Mouse (Mus musculus): Measurements from ENCODE around the gene Scgb2a2. TPM values are rescaled to one million over a fixed set of nuclear protein-coding genes. Genes with fewer than 3 reads are reported as not detected.

Gene Scgb2a2
- total and polyA plus RNA-seq, 2 experiments from 2014 or later = not detected

DNA sequence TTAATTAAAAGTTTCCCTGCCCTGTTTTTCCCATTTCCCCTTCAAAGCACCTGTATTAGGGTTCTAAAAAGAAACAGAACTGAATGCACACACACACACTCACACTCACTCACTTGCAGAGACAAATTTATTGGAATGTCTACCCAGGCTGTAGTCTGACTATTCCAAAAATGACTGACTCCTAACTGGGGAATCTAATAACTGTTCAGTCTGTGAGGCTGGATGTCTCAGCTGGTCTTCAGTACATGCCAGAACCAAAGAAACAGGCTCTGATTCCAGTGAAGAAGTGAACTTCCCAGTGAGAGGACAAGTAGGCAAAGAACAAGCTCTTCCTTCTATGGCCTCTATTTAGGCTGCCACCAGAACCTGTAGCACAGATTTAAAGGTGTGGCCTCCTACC, 18.1 kb downstream of the Scgb2a2 start:
- H3K27me3 ChIP-seq (ENCODE audit: insufficient read depth, low read length) = no peaks in the 10 kb centered on the region
- ATAC-seq (ENCODE audit: low FRiP score) (no peak), DNase-seq (ENCODE audit: low spot score) (no peak)
- no peak overlapping the region for H3K4me2 ChIP-seq (ENCODE audit: low read depth, low read length, poor library complexity, severe bottlenecking)
- H3K9me3 ChIP-seq (ENCODE audit: low read length) = no peaks in the 10 kb centered on the region
- H3K27ac ChIP-seq (ENCODE audit: low read depth, low read length) = no peak overlapping the region
- H3K4me1 ChIP-seq (ENCODE audit: insufficient read depth, low read length) = no peaks in the 10 kb centered on the region
- no peak overlapping the region for H3K9ac ChIP-seq (replicated peaks; ENCODE audit: low read length, poor library complexity, severe bottlenecking)
- no peak for TF ChIP-seq CTCF (IDR thresholded peaks at IDR 0.05)
- H3K36me3 ChIP-seq (ENCODE audit: insufficient read depth, low read length) = no peaks in the 10 kb centered on the region
- H3K4me3 ChIP-seq (ENCODE audit: low read depth, low read length) = no peak overlapping the region

DNA sequence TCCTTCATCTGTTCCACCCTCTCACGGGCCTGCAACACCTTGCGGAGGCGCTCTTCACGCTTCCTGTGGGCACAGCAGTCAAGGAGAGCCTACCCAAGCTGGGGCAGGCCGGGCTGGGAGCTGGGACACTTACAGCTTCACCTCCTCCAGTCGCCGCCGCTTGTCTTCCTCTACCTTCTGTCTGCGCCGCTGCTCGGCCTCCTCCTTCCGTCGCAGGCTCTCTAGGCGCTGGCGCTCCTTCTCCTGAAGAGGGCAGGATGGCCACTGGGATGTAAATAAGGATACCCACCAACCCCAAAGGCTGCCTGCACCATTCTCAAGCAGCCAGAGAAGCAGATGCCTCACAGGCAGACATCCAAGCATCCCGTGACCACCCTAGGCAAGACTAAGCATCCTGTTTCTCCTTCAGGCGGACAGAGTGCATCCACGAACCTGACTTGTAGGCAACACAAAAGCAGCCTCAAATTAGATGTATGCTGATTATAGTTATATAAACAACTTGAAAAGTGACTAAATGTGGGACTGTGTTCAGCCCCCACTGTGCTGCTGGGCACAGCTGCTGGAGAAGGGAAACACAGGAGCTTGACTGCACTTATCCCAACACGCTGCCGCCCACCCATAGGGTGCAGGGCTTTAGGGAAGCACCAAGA, 30.9 kb downstream of the Scgb2a2 start:
- no peak overlapping the region for H3K27ac ChIP-seq (ENCODE audit: low read depth, low read length)
- H3K36me3 ChIP-seq (ENCODE audit: insufficient read depth, low read length) = peaks cover 47% of the 10 kb centered on the region
- no peak overlapping the region for H3K4me2 ChIP-seq (ENCODE audit: low read depth, low read length, poor library complexity, severe bottlenecking)
- H3K4me1 ChIP-seq (ENCODE audit: insufficient read depth, low read length) = no peaks in the 10 kb centered on the region
- no peaks in the 10 kb centered on the region for H3K27me3 ChIP-seq (ENCODE audit: insufficient read depth, low read length)
- no peak overlapping the region for H3K4me3 ChIP-seq (ENCODE audit: low read depth, low read length)
- DNase-seq (ENCODE audit: low spot score) = no peak
- 96% methylated on average over 20 of the region's 20 CpGs for WGBS
- no peak for ATAC-seq (ENCODE audit: low FRiP score)
- no peak overlapping the region for H3K9ac ChIP-seq (replicated peaks; ENCODE audit: low read length, poor library complexity, severe bottlenecking)
- no peak for TF ChIP-seq CTCF (IDR thresholded peaks at IDR 0.05)
- H3K9me3 ChIP-seq (ENCODE audit: low read length) = no peaks in the 10 kb centered on the region

DNA sequence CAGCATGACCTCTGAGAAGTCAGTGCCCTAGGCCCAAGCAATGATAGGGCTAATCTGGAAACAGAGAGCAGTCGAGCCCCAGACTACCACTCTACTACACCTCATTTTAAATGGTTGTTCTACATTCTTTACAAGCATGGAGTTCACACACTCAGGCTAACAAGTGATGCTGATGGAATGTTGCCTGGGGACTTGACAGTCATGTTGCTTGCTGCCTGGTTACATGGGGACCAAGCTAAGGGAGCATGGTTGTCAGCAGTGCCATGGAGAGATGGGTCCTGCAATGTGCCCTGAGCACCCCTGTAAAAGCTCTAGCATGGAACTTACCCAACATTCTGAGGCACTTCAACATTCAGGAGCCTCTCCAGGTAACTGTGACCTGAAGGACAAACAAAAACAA, 39.0 kb downstream of the Scgb2a2 start:
- WGBS = 87% methylated on average over 1 of the region's 1 CpGs
- H3K4me3 ChIP-seq (ENCODE audit: low read depth, low read length) = no peak overlapping the region
- no peaks in the 10 kb centered on the region for H3K4me1 ChIP-seq (ENCODE audit: insufficient read depth, low read length)
- H3K9ac ChIP-seq (replicated peaks; ENCODE audit: low read length, poor library complexity, severe bottlenecking) = no peak overlapping the region
- H3K9me3 ChIP-seq (ENCODE audit: low read length) = no peaks in the 10 kb centered on the region
- no peak for TF ChIP-seq CTCF (IDR thresholded peaks at IDR 0.05)
- peaks cover 30% of the 10 kb centered on the region for H3K36me3 ChIP-seq (ENCODE audit: insufficient read depth, low read length)
- H3K4me2 ChIP-seq (ENCODE audit: low read depth, low read length, poor library complexity, severe bottlenecking) = no peak overlapping the region
- no peak overlapping the region for H3K27ac ChIP-seq (ENCODE audit: low read depth, low read length)
- H3K27me3 ChIP-seq (ENCODE audit: insufficient read depth, low read length) = no peaks in the 10 kb centered on the region
- DNase-seq (ENCODE audit: low spot score) (no peak), ATAC-seq (ENCODE audit: low FRiP score) (no peak)

DNA sequence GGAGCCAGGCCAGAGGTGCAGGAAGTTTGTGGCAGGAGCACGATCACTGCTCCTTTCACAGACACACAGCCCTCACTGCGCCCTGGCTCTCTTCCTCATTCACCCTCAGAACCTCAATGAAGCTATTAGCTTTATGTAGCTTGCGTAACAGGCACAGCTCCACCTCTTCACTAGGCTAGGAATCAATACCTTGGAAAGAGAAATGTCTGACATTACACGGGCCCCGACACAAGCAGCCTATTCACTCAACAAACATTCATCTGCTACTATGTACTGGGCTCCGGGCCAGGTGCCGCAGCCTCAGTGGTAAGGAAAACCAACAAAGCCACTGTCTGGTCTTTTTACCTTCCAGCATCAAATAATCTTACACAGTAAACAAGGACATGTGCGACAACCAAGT, 39.4 kb downstream of the Scgb2a2 start:
- 85% methylated on average over 8 of the region's 8 CpGs for WGBS

DNA sequence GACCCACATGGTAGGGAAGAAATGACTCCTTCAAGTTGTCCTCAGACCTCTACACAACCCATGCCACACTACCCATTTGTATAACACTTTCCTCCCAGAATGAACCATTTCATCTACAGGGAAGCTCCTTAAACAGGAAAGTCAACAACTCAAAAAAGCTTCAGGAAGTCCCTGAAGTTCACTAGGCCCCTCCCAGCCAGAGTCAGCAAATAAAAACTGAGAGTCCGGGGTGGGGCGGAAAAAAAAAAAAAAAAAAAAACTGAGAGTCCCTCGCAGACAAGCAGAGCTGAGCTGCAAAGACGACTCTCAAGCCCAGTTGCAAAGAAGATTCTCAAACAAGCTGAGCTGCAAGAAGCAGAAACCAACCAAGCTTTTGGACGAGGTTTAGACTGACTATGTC, 48.7 kb downstream of the Scgb2a2 start:
- Histone ChIP-seq H3K9me3 (ENCODE audit: low read length) (no peaks in the 10 kb centered on the region), H3K4me2 (ENCODE audit: low read depth, low read length, poor library complexity, severe bottlenecking) (no peak overlapping the region), H3K4me1 (ENCODE audit: insufficient read depth, low read length) (peaks cover 6% of the 10 kb centered on the region; the same call in 1 of the 2 replicates), H3K36me3 (ENCODE audit: insufficient read depth, low read length) (peaks cover 19% of the 10 kb centered on the region), H3K27me3 (ENCODE audit: insufficient read depth, low read length) (no peaks in the 10 kb centered on the region), H3K4me3 (ENCODE audit: low read depth, low read length) (no peak overlapping the region), H3K9ac (replicated peaks; ENCODE audit: low read length, poor library complexity, severe bottlenecking) (no peak overlapping the region), H3K27ac (ENCODE audit: low read depth, low read length) (no peak overlapping the region)
- WGBS = 85% methylated on average over 5 of the region's 5 CpGs
- DNase-seq (ENCODE audit: low spot score) (no peak), ATAC-seq (ENCODE audit: low FRiP score) (no peak)
- no peak for TF ChIP-seq CTCF (IDR thresholded peaks at IDR 0.05)

More for the DNA sequence above, 39.4 kb downstream of the Scgb2a2 start:
- Histone ChIP-seq H3K4me1 (ENCODE audit: insufficient read depth, low read length) (no peaks in the 10 kb centered on the region), H3K27ac (ENCODE audit: low read depth, low read length) (no peak overlapping the region), H3K9me3 (ENCODE audit: low read length) (no peaks in the 10 kb centered on the region), H3K4me3 (ENCODE audit: low read depth, low read length) (no peak overlapping the region), H3K9ac (replicated peaks; ENCODE audit: low read length, poor library complexity, severe bottlenecking) (no peak overlapping the region), H3K4me2 (ENCODE audit: low read depth, low read length, poor library complexity, severe bottlenecking) (no peak overlapping the region), H3K36me3 (ENCODE audit: insufficient read depth, low read length) (peaks cover 30% of the 10 kb centered on the region), H3K27me3 (ENCODE audit: insufficient read depth, low read length) (no peaks in the 10 kb centered on the region)
- ATAC-seq (ENCODE audit: low FRiP score) = no peak
- TF ChIP-seq CTCF (IDR thresholded peaks at IDR 0.05) = no peak
- DNase-seq (ENCODE audit: low spot score) = no peak

DNA sequence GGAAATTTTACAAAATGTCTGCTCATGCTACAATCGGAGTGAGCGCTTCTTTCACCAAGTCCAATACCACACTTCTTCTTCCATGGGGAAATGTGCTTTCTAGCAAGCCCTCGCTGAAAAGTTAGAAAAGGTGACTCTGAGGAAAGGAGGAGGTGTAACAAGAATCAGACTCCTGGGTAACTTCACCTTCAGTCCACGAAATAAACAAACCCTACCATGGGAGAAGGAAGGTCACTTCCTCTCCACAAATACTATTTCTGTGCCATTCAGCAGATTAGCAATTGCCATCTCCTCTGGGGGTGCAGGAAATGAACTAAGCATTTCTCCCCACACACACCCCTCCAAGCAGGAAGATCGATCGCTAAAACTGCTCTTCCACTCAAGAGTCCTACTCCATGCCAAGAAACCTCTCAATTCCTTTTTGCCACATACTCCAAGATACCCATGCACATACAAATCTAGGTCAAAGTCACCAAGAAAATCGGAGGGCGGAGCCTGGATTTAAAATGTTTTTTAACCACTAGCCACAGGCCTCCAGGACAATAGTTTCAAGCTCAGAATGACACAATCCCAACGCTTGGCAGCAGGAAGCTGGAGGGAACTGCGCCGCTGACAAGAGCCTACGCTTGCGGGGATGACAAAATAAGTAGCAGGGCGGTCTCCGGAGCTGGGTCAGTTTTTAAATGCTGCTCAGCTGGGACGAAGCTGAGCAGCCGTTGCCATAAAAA, 51.1 kb downstream of the Scgb2a2 start:
- H3K27ac ChIP-seq (ENCODE audit: low read depth, low read length) = no peak overlapping the region; the same call in 1 of the 2 replicates

More for the DNA sequence above, 51.1 kb downstream of the Scgb2a2 start:
- WGBS = 10% methylated on average over 17 of the region's 17 CpGs
- ATAC-seq (ENCODE audit: low FRiP score) (no peak), DNase-seq (ENCODE audit: low spot score) (no peak)
- H3K9me3 ChIP-seq (ENCODE audit: low read length) = no peaks in the 10 kb centered on the region
- H3K36me3 ChIP-seq (ENCODE audit: insufficient read depth, low read length) = peaks cover 14% of the 10 kb centered on the region
- peak overlapping the region; percentile 55 for H3K9ac ChIP-seq (replicated peaks; ENCODE audit: low read length, poor library complexity, severe bottlenecking)
- no peaks in the 10 kb centered on the region for H3K27me3 ChIP-seq (ENCODE audit: insufficient read depth, low read length)
- no peak for TF ChIP-seq CTCF (IDR thresholded peaks at IDR 0.05)
- peak overlapping the region; percentile 95 for H3K4me2 ChIP-seq (ENCODE audit: low read depth, low read length, poor library complexity, severe bottlenecking)
- H3K4me3 ChIP-seq (ENCODE audit: low read depth, low read length) = peak overlapping the region; percentile 80
- H3K4me1 ChIP-seq (ENCODE audit: insufficient read depth, low read length) = peaks cover 6% of the 10 kb centered on the region; the same call in 1 of the 2 replicates

Data from midbrain, postnatal 0 days (tissue).